Mouse (Mus musculus) large intestine, adult 2 months (tissue): ENCODE data around the gene Batf2. TPM values are rescaled to one million over a fixed set of nuclear protein-coding genes. Genes with fewer than 3 reads are reported as not detected.

ENCODE experiments used
- DNase-seq: peaks from one replicate; pipeline ENCODE4 v3.0.0-alpha.2; 2012; ENCODE audit warnings: low read depth, low spot score
- WGBS: fragments of 180-500 bp; shearing (Covaris S2); methylation state at CpG from one replicate; pipeline ENCODE4 v1.1.7; 2018; 5-methylcytosine and 5-hydroxymethylcytosine counted together
- polyA plus RNA-seq: library from polyadenylated mRNA; depleted of rRNA; stranded (reverse); fragments of >200 nt; gene quantifications from 2 replicates; pipeline ENCODE4 v1.2.3, GENCODE M21; 2012; rRNA removed

Gene Batf2
- polyA plus RNA-seq, 1 experiment = 123 TPM

- no peak for DNase-seq
- 59% methylated on average over 6 of the region's 6 CpGs for WGBS
These were observed 75.4 kb downstream of the Batf2 start for GRCm38 (mm10) chr19:6216046-6216705.

DNA sequence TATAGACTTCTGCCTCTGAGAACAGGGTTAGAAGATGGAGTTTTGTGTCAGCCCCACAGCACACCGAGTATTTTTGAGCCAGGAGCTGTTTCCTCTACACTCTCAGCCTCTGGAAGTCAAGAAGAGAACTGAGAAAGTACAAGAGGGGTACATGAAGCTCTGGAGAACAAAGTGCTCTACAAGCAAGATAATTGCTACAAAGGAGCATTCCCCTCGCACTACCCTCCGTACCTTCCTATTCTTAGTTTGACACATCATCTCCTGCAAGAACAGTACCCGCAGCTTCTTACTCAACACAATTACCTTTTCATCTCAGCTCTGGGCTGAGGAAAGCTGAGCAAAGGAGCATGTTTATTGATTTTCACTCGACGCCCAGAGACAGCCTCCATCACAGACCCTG, 77.8 kb downstream of the Batf2 start:
- DNase-seq = no peak
- 73% methylated on average over 6 of the region's 6 CpGs for WGBS

Other genes starting within 250 kb of the Batf2 start
- gene Tigd3, start 246.8 kb upstream of the Batf2 start, polyA plus RNA-seq = 1.1 and 2.1 TPM in 2 replicates
- gene Dpf2, start 228.0 kb upstream of the Batf2 start, polyA plus RNA-seq = 69.6 and 84.6 TPM in 2 replicates
- 20.1 and 26.0 TPM in 2 replicates for gene Cdc42ep2, start 216.2 kb upstream of the Batf2 start, polyA plus RNA-seq
- gene Pola2, start 176.8 kb upstream of the Batf2 start, polyA plus RNA-seq = 44.6 and 56.0 TPM in 2 replicates
- 0.05 TPM in 1 of 2 replicates, not detected in the other for gene Slc22a20, start 154.8 kb upstream of the Batf2 start, polyA plus RNA-seq
- 102 and 120 TPM in 2 replicates for gene Capn1, start 125.1 kb upstream of the Batf2 start, polyA plus RNA-seq
- 76.7 and 86.7 TPM in 2 replicates for gene Syvn1, start 94.4 kb upstream of the Batf2 start, polyA plus RNA-seq
- gene Mrpl49, start 83.2 kb upstream of the Batf2 start, polyA plus RNA-seq = 25.2 and 26.8 TPM in 2 replicates
- gene Fau, start 83.1 kb upstream of the Batf2 start, polyA plus RNA-seq = 1,267 and 1,718 TPM in 2 replicates
- gene Znhit2, start 79.8 kb upstream of the Batf2 start, polyA plus RNA-seq = 34.9 and 42.3 TPM in 2 replicates
- gene Tm7sf2, start 72.6 kb upstream of the Batf2 start, polyA plus RNA-seq = 66.0 and 68.4 TPM in 2 replicates
- 77.1 and 79.7 TPM in 2 replicates for gene Vps51, start 63.8 kb upstream of the Batf2 start, polyA plus RNA-seq
- 0.37 and 0.38 TPM in 2 replicates for gene Tmem262, start 61.0 kb upstream of the Batf2 start, polyA plus RNA-seq
- 0.50 TPM in 1 of 2 replicates, not detected in the other for gene Gm28374, start 58.7 kb upstream of the Batf2 start, polyA plus RNA-seq
- gene Zfpl1, start 56.0 kb upstream of the Batf2 start, polyA plus RNA-seq = 79.9 and 96.7 TPM in 2 replicates
- 11.6 and 15.7 TPM in 2 replicates for gene Cdca5, start 56.0 kb upstream of the Batf2 start, polyA plus RNA-seq
- 0.15 TPM in 1 of 2 replicates, not detected in the other for gene AC131692.1, start 46.6 kb upstream of the Batf2 start, polyA plus RNA-seq
- 1,535 and 1,726 TPM in 2 replicates for gene Naaladl1, start 35.2 kb upstream of the Batf2 start, polyA plus RNA-seq
- 21.4 and 24.2 TPM in 2 replicates for gene Sac3d1, start 22.3 kb upstream of the Batf2 start, polyA plus RNA-seq
- 40.7 and 47.6 TPM in 2 replicates for gene Snx15, start 12.7 kb upstream of the Batf2 start, polyA plus RNA-seq
- 68.6 and 69.0 TPM in 2 replicates for gene Arl2, start 565 bp downstream of the Batf2 start, polyA plus RNA-seq
- gene Majin, start 43.4 kb downstream of the Batf2 start, polyA plus RNA-seq = 1.2 and 1.9 TPM in 2 replicates
- gene Gpha2, start 85.4 kb downstream of the Batf2 start, polyA plus RNA-seq = 0.48 and 0.70 TPM in 2 replicates
- gene Ppp2r5b, start 94.9 kb downstream of the Batf2 start, polyA plus RNA-seq = 38.1 and 44.0 TPM in 2 replicates
- gene Atg2a, start 100.7 kb downstream of the Batf2 start, polyA plus RNA-seq = 23.3 and 32.0 TPM in 2 replicates
- 142 and 291 TPM in 2 replicates for gene Ehd1, start 135.7 kb downstream of the Batf2 start, polyA plus RNA-seq
- 20.7 and 32.6 TPM in 2 replicates for gene Cdc42bpg, start 165.5 kb downstream of the Batf2 start, polyA plus RNA-seq
- gene Men1, start 194.0 kb downstream of the Batf2 start, polyA plus RNA-seq = 35.5 and 40.5 TPM in 2 replicates
- gene Map4k2, start 200.2 kb downstream of the Batf2 start, polyA plus RNA-seq = 40.8 and 64.0 TPM in 2 replicates
- gene Sf1, start 222.7 kb downstream of the Batf2 start, polyA plus RNA-seq = 61.1 and 86.4 TPM in 2 replicates
- gene Pygm, start 243.4 kb downstream of the Batf2 start, polyA plus RNA-seq = 7.9 and 10.2 TPM in 2 replicates